Mouse (Mus musculus): Measurements from ENCODE around the gene Dstn. TPM values are rescaled to one million over a fixed set of nuclear protein-coding genes. Genes with fewer than 3 reads are reported as not detected.
A peak's percentile ranks its signal among the peaks of the same experiment; 100 is the strongest.

Dstn gene
- polyA plus RNA-seq, 1 experiment from 2014 or later, result 835 TPM

DNA sequence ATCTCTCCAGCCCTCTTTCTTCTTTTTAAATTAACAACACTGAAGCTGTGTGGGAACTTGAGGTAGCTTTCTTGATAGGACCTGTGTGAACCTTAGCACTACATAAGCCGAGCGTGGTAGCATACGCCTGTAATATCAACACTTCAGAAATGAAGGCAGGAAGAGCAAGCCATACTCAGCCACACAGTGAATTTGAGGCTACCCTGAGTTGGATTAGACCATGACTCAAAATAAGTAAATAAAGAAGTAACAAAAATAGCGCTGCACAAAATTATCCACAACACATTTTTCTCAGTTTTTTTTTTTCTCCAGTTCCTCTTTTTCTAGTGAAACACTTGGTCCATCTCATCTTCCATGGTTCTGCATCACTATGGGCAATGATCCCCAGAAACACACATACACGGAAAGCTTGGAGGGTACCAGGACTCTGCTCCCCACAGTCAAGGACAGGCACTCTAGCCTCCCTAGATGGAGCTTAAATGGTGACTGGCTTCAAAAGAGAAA lies 60.1 kb downstream of the Dstn start:
- Histone ChIP-seq H3K27me3 (replicated peaks; ENCODE audit: control insufficient read depth, insufficient read depth, low read length) (no peaks in the 10 kb centered on the region), H3K4me1 (replicated peaks; ENCODE audit: control insufficient read depth, insufficient read depth, low read length) (no peaks in the 10 kb centered on the region), H3K4me2 (replicated peaks; ENCODE audit: low read depth) (no peak overlapping the region), H3K36me3 (ENCODE audit: control insufficient read depth, insufficient read depth) (peaks cover 54% of the 10 kb centered on the region), H3K9me3 (ENCODE audit: control insufficient read depth) (no peaks in the 10 kb centered on the region), H3K4me3 (ENCODE audit: low read depth, low read length) (no peak overlapping the region), H3K27ac (ENCODE audit: low read depth, low read length) (no peak overlapping the region), H3K9ac (ENCODE audit: low read depth, low read length) (no peak overlapping the region)
- 96% methylated on average over 5 of the region's 5 CpGs for WGBS
- TF ChIP-seq CTCF (IDR thresholded peaks at IDR 0.05; ENCODE audit: low read depth), result no peak
- ATAC-seq, result no peak

DNA sequence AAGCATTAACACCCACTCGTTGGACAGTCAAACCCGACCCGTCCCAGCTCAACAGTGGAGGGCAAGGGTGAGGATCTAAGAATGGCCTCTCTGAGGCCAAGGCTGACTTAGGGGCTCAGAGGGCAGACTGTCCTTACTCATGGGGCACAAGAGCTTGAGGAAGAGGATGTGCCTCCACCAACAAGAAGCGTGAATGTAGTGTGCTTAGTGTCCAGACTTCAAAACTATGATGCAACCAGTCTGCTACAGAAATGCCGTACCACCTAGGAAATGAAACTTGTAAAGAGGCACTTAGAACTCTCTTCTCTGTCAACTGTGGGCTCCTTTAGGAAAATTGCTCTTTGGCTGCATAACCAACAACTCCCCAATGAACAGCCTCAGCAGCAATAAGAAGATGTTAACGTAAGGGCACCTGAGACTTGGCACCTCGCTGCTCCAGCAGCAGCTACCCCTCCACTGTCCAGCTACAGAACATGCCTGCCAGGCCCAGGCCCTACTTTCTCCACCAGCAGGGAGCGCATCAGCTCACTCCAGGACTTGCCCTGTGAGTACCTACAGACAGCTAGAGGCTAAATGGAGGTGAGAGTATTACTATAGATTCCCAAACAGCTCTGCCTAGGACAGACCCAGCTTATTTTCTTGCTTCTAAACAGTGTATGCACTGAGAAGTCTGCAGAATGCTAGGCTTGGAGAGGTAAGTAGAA lies 63.5 kb downstream of the Dstn start:
- no peak for ATAC-seq
- no peak overlapping the region for H3K4me2 ChIP-seq (replicated peaks; ENCODE audit: low read depth)
- no peaks in the 10 kb centered on the region for H3K4me1 ChIP-seq (replicated peaks; ENCODE audit: control insufficient read depth, insufficient read depth, low read length)
- H3K27me3 ChIP-seq (replicated peaks; ENCODE audit: control insufficient read depth, insufficient read depth, low read length), result no peaks in the 10 kb centered on the region
- WGBS, result 78% methylated on average over 8 of the region's 8 CpGs
- peaks cover 35% of the 10 kb centered on the region for H3K36me3 ChIP-seq (ENCODE audit: control insufficient read depth, insufficient read depth)
- H3K27ac ChIP-seq (ENCODE audit: low read depth, low read length), result no peak overlapping the region
- no peak overlapping the region for H3K4me3 ChIP-seq (ENCODE audit: low read depth, low read length)
- TF ChIP-seq CTCF (IDR thresholded peaks at IDR 0.05; ENCODE audit: low read depth), result peak; percentile 58
- H3K9me3 ChIP-seq (ENCODE audit: control insufficient read depth), result no peaks in the 10 kb centered on the region
- H3K9ac ChIP-seq (ENCODE audit: low read depth, low read length), result no peak overlapping the region

- Histone ChIP-seq H3K4me2 (replicated peaks; ENCODE audit: low read depth) (no peak overlapping the region), H3K27ac (ENCODE audit: low read depth, low read length) (no peak overlapping the region), H3K9me3 (ENCODE audit: control insufficient read depth) (no peaks in the 10 kb centered on the region), H3K4me1 (replicated peaks; ENCODE audit: control insufficient read depth, insufficient read depth, low read length) (no peaks in the 10 kb centered on the region), H3K4me3 (ENCODE audit: low read depth, low read length) (no peak overlapping the region), H3K27me3 (replicated peaks; ENCODE audit: control insufficient read depth, insufficient read depth, low read length) (no peaks in the 10 kb centered on the region), H3K36me3 (ENCODE audit: control insufficient read depth, insufficient read depth) (peaks cover 41% of the 10 kb centered on the region; the same call in 1 of the 2 replicates), H3K9ac (ENCODE audit: low read depth, low read length) (no peak overlapping the region)
- TF ChIP-seq CTCF (IDR thresholded peaks at IDR 0.05; ENCODE audit: low read depth), result peak; percentile 90
- ATAC-seq, result no peak
- WGBS, result 31% methylated on average over 6 of the region's 6 CpGs
Measured at GRCm38 (mm10) chr2:143980781-143981398, 65.8 kb downstream of the Dstn start.

DNA sequence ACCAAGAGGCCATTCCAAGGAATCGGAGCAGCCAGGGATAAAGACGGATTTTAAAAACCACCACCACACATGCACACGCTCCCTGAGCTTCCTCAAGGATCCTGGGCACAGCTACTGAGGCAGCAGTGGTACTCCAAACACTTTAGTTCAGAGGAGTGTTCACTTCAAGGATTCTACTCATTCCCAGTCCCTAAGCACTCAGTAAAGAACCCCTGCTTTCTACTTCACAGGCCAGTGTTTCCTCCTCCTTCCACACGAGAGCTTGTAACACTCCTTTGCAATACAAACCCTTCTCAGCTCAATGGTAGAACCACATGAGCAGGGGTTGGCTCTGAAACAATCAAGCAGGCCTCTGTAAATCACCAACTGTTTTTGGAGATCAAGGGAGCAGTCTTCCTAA lies 67.0 kb downstream of the Dstn start:
- Histone ChIP-seq H3K36me3 (ENCODE audit: control insufficient read depth, insufficient read depth) (peaks cover 45% of the 10 kb centered on the region), H3K4me2 (replicated peaks; ENCODE audit: low read depth) (no peak overlapping the region), H3K27me3 (replicated peaks; ENCODE audit: control insufficient read depth, insufficient read depth, low read length) (no peaks in the 10 kb centered on the region), H3K4me1 (replicated peaks; ENCODE audit: control insufficient read depth, insufficient read depth, low read length) (no peaks in the 10 kb centered on the region), H3K9me3 (ENCODE audit: control insufficient read depth) (no peaks in the 10 kb centered on the region), H3K4me3 (ENCODE audit: low read depth, low read length) (no peak overlapping the region), H3K27ac (ENCODE audit: low read depth, low read length) (no peak overlapping the region), H3K9ac (ENCODE audit: low read depth, low read length) (no peak overlapping the region)
- 83% methylated on average over 4 of the region's 4 CpGs for WGBS
- no peak for TF ChIP-seq CTCF (IDR thresholded peaks at IDR 0.05; ENCODE audit: low read depth)
- no peak for ATAC-seq

GRCm38 (mm10) chr2:143982901-143983300 lies 67.8 kb downstream of the Dstn start:
- no peak for TF ChIP-seq CTCF (IDR thresholded peaks at IDR 0.05; ENCODE audit: low read depth)
- H3K4me3 ChIP-seq (ENCODE audit: low read depth, low read length), result no peak overlapping the region
- no peak overlapping the region for H3K9ac ChIP-seq (ENCODE audit: low read depth, low read length)
- H3K4me1 ChIP-seq (replicated peaks; ENCODE audit: control insufficient read depth, insufficient read depth, low read length), result no peaks in the 10 kb centered on the region
- no peaks in the 10 kb centered on the region for H3K9me3 ChIP-seq (ENCODE audit: control insufficient read depth)
- ATAC-seq, result no peak
- no peak overlapping the region for H3K4me2 ChIP-seq (replicated peaks; ENCODE audit: low read depth)
- no peak overlapping the region for H3K27ac ChIP-seq (ENCODE audit: low read depth, low read length)
- peaks cover 52% of the 10 kb centered on the region for H3K36me3 ChIP-seq (ENCODE audit: control insufficient read depth, insufficient read depth)
- WGBS, result 38% methylated on average over 3 of the region's 3 CpGs
- H3K27me3 ChIP-seq (replicated peaks; ENCODE audit: control insufficient read depth, insufficient read depth, low read length), result no peaks in the 10 kb centered on the region

DNA sequence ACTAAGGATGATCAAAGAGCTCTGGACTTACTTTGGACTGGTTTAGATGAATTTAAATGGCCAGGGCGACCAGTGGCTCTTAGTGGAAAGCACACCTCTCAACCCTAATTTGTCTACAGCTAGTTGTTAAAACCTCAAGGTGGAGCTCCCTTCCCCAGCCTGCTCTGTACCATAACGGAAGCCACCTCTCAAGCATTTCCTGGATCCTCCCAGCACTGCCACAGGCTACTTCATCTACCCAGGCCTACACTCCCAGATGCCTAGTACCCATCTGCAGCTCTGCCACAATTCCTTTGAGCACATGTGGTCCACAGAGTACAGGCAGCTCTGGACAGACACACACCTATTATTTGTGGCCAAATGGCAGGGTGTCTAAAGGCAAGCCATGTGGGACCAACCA lies 68.4 kb downstream of the Dstn start:
- Histone ChIP-seq H3K4me3 (ENCODE audit: low read depth, low read length) (no peak overlapping the region), H3K4me2 (replicated peaks; ENCODE audit: low read depth) (no peak overlapping the region), H3K9ac (ENCODE audit: low read depth, low read length) (no peak overlapping the region), H3K27me3 (replicated peaks; ENCODE audit: control insufficient read depth, insufficient read depth, low read length) (no peaks in the 10 kb centered on the region), H3K27ac (ENCODE audit: low read depth, low read length) (no peak overlapping the region), H3K4me1 (replicated peaks; ENCODE audit: control insufficient read depth, insufficient read depth, low read length) (no peaks in the 10 kb centered on the region), H3K36me3 (ENCODE audit: control insufficient read depth, insufficient read depth) (peaks cover 52% of the 10 kb centered on the region), H3K9me3 (ENCODE audit: control insufficient read depth) (no peaks in the 10 kb centered on the region)
- no peak for ATAC-seq
- peak; percentile 29 for TF ChIP-seq CTCF (IDR thresholded peaks at IDR 0.05; ENCODE audit: low read depth)
- WGBS, result 57% methylated on average over 2 of the region's 2 CpGs

Measured in intestine, postnatal 0 days (tissue).